Mouse (Mus musculus) cerebellum, adult 8-10 months (tissue): Measurements from ENCODE around the gene Tfpt.
A peak's percentile ranks its signal among the peaks of the same experiment; 100 is the strongest.

ENCODE experiments used
- DNase-seq: peaks from one replicate; pipeline ENCODE4 v3.0.0; 2022

Tfpt gene

GRCm38 (mm10) chr7:3629543-3630477 is at the start of gene Tfpt, which contains the start of gene Prpf31:
Gene Tfpt, minus strand, starts transcription at chr7:3629929.
Gene Prpf31, plus strand, starts transcription at chr7:3629985.
- DNase-seq: peak; percentile 94

- no peak for DNase-seq
Measured at GRCm38 (mm10) chr7:3677342-3677741, 47.6 kb upstream of the Tfpt start, which contains the start of gene Tmc4. Gene Tmc4, minus strand, starts transcription at chr7:3677553.

GRCm38 (mm10) chr7:3676371-3676770 is 46.6 kb upstream of the Tfpt start:
- no peak for DNase-seq

GRCm38 (mm10) chr7:3675228-3675548 is 45.5 kb upstream of the Tfpt start:
- no peak for DNase-seq

GRCm38 (mm10) chr7:3674507-3675227 is 44.9 kb upstream of the Tfpt start:
- peak; percentile 81 for DNase-seq

GRCm38 (mm10) chr7:3666921-3667391 is 37.2 kb upstream of the Tfpt start:
- DNase-seq: no peak

- peak; percentile 95 for DNase-seq
Measured at GRCm38 (mm10) chr7:3665215-3666114, 35.7 kb upstream of the Tfpt start, which contains the start of gene Leng1. Gene Leng1, minus strand, starts transcription at chr7:3665840.

GRCm38 (mm10) chr7:3664524-3665214 is 34.9 kb upstream of the Tfpt start:
- no peak for DNase-seq

GRCm38 (mm10) chr7:3658578-3658977 is 28.8 kb upstream of the Tfpt start:
- DNase-seq: no peak

GRCm38 (mm10) chr7:3656966-3657365 is 27.2 kb upstream of the Tfpt start:
- no peak for DNase-seq

- no peak for DNase-seq
Measured at GRCm38 (mm10) chr7:3646641-3647040, 16.9 kb upstream of the Tfpt start.

- DNase-seq: no peak
Measured at GRCm38 (mm10) chr7:3646188-3646587, 16.5 kb upstream of the Tfpt start.

- no peak for DNase-seq
Measured at GRCm38 (mm10) chr7:3645488-3646025, 15.8 kb upstream of the Tfpt start.

GRCm38 (mm10) chr7:3644672-3645487 is 15.2 kb upstream of the Tfpt start, which contains the start of gene Cnot3:
Gene Cnot3, plus strand, starts transcription at chr7:3645268.
- peak; percentile 98 for DNase-seq

- DNase-seq: no peak
Measured at GRCm38 (mm10) chr7:3644348-3644671, 14.6 kb upstream of the Tfpt start.

GRCm38 (mm10) chr7:3643843-3644242 is 14.1 kb upstream of the Tfpt start:
- no peak for DNase-seq

GRCm38 (mm10) chr7:3643412-3643811 is 13.7 kb upstream of the Tfpt start:
- DNase-seq: no peak

- DNase-seq: no peak
Measured at GRCm38 (mm10) chr7:3630478-3630815, 718 bp upstream of the Tfpt start.

GRCm38 (mm10) chr7:3629030-3629429 is 699 bp downstream of the Tfpt start:
- peak; percentile 40 for DNase-seq

GRCm38 (mm10) chr7:3617242-3617995 is 12.3 kb downstream of the Tfpt start, which contains the start of gene Ndufa3:
Gene Ndufa3, plus strand, starts transcription at chr7:3617373.
- peak; percentile 85 for DNase-seq
